Mouse (Mus musculus): ENCODE measurements around the gene Mt4. TPM values are rescaled to one million over a fixed set of nuclear protein-coding genes. Genes with fewer than 3 reads are reported as not detected.

The Mt4 gene
- polyA plus RNA-seq, 1 experiment from 2014 or later: not detected

GRCm38 (mm10) chr8:94172809-94173732, 36.1 kb downstream of the Mt4 start:
- peak overlapping the region; percentile 48 for H3K4me3 ChIP-seq (ENCODE audit: low read length)
- WGBS: 2% methylated on average over 39 of the region's 39 CpGs
- no peaks in the 10 kb centered on the region for H3K36me3 ChIP-seq (ENCODE audit: control insufficient read depth, insufficient read depth, low read length)
- H3K27ac ChIP-seq (ENCODE audit: low read depth, low read length): peak overlapping the region; percentile 44; the same call in 1 of the 2 replicates
- H3K9me3 ChIP-seq (ENCODE audit: control insufficient read depth, low read length): no peaks in the 10 kb centered on the region
- peaks cover 12% of the 10 kb centered on the region for H3K4me1 ChIP-seq (ENCODE audit: control insufficient read depth, insufficient read depth, low read depth, low read length)
- H3K9ac ChIP-seq (ENCODE audit: low read depth, low read length): peak overlapping the region; percentile 62
- peak; percentile 28 for ATAC-seq
- peaks cover 40% of the 10 kb centered on the region for H3K27me3 ChIP-seq (replicated peaks; ENCODE audit: control insufficient read depth, insufficient read depth, low read length)
- peak overlapping the region; percentile 88 for H3K4me2 ChIP-seq (ENCODE audit: low read length)

- H3K4me2 ChIP-seq (ENCODE audit: low read length): no peak overlapping the region; the same call in 1 of the 2 replicates
- H3K4me1 ChIP-seq (ENCODE audit: control insufficient read depth, insufficient read depth, low read depth, low read length): peaks cover 12% of the 10 kb centered on the region
- no peaks in the 10 kb centered on the region for H3K9me3 ChIP-seq (ENCODE audit: control insufficient read depth, low read length)
- WGBS: 55% methylated on average over 11 of the region's 11 CpGs
- no peak overlapping the region for H3K4me3 ChIP-seq (ENCODE audit: low read length)
- no peak for ATAC-seq
- peaks cover 40% of the 10 kb centered on the region for H3K27me3 ChIP-seq (replicated peaks; ENCODE audit: control insufficient read depth, insufficient read depth, low read length)
- H3K9ac ChIP-seq (ENCODE audit: low read depth, low read length): no peak overlapping the region
- no peak overlapping the region for H3K27ac ChIP-seq (ENCODE audit: low read depth, low read length)
- H3K36me3 ChIP-seq (ENCODE audit: control insufficient read depth, insufficient read depth, low read length): no peaks in the 10 kb centered on the region
Observed at GRCm38 (mm10) chr8:94173848-94174403, 36.9 kb downstream of the Mt4 start.

DNA sequence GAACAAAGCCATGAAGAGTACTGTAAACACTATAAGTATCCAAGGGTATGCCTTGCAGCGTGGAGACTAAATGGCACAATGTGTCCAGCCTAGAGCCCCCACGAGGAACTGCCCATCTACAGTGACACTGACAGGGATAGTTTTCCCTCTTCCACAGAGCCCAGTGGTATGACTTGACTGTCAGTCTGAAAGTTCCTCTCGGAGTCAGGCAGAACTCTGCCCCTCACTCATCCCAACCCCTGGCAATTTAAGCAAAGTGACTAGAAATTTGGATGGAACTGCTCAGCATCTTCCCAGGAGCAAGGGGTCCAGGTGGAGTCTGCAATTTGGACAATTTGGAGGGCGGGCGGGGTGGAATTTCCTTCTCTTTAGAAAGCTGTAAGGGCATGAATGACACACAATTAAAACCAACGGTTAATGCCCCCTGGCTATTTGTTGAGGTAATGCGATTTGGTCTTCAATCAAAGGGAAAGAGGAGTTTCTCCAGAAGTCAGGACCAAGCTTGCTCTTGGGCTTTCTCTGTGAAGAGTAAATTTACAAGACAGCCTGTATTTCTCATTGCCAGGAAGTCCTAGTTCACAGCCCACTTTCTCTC, 37.7 kb downstream of the Mt4 start:
- H3K4me1 ChIP-seq (ENCODE audit: control insufficient read depth, insufficient read depth, low read depth, low read length): peaks cover 18% of the 10 kb centered on the region
- WGBS: 35% methylated on average over 7 of the region's 7 CpGs
- no peaks in the 10 kb centered on the region for H3K9me3 ChIP-seq (ENCODE audit: control insufficient read depth, low read length)
- no peak overlapping the region for H3K4me3 ChIP-seq (ENCODE audit: low read length)
- peaks cover 42% of the 10 kb centered on the region for H3K27me3 ChIP-seq (replicated peaks; ENCODE audit: control insufficient read depth, insufficient read depth, low read length)
- no peak for ATAC-seq
- H3K36me3 ChIP-seq (ENCODE audit: control insufficient read depth, insufficient read depth, low read length): no peaks in the 10 kb centered on the region
- H3K27ac ChIP-seq (ENCODE audit: low read depth, low read length): no peak overlapping the region
- H3K4me2 ChIP-seq (ENCODE audit: low read length): no peak overlapping the region
- H3K9ac ChIP-seq (ENCODE audit: low read depth, low read length): no peak overlapping the region

GRCm38 (mm10) chr8:94177716-94178390, 40.9 kb downstream of the Mt4 start:
- no peak overlapping the region for H3K27ac ChIP-seq (ENCODE audit: low read depth, low read length)
- peaks cover 18% of the 10 kb centered on the region for H3K4me1 ChIP-seq (ENCODE audit: control insufficient read depth, insufficient read depth, low read depth, low read length)
- no peak overlapping the region for H3K4me2 ChIP-seq (ENCODE audit: low read length)
- H3K9ac ChIP-seq (ENCODE audit: low read depth, low read length): no peak overlapping the region
- no peak for ATAC-seq
- H3K36me3 ChIP-seq (ENCODE audit: control insufficient read depth, insufficient read depth, low read length): no peaks in the 10 kb centered on the region
- 70% methylated on average over 7 of the region's 7 CpGs for WGBS
- no peak overlapping the region for H3K4me3 ChIP-seq (ENCODE audit: low read length)
- peaks cover 41% of the 10 kb centered on the region for H3K27me3 ChIP-seq (replicated peaks; ENCODE audit: control insufficient read depth, insufficient read depth, low read length)
- H3K9me3 ChIP-seq (ENCODE audit: control insufficient read depth, low read length): no peaks in the 10 kb centered on the region

DNA sequence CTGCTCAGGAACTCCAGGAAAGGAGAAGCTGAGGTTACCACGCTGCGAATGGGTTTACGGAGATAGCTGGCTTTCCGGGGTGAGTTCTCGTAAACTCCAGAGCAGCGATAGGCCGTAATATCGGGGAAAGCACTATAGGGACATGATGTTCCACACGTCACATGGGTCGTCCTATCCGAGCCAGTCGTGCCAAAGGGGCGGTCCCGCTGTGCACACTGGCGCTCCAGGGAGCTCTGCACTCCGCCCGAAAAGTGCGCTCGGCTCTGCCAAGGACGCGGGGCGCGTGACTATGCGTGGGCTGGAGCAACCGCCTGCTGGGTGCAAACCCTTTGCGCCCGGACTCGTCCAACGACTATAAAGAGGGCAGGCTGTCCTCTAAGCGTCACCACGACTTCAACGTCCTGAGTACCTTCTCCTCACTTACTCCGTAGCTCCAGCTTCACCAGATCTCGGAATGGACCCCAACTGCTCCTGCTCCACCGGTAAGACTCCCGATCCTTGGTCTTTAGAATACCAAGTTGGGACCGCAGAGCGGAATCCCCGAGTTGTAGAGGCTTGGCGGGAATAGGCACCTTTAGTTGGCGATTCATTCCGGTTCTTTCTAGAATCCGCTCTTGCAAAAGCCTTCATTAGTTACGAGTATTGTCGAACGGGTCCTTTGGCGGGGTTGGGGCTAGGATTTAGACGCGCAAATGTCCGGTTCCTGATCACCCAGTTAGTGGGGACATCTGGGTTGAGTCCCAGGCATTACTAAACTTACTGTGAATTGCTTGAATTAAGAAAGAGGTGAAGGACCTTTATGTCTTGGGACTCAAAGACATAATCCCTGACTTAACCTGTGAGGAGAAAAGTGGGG, 42.1 kb downstream of the Mt4 start, which contains the start of gene Mt1:
Gene Mt1 (plus strand): TSS at position 226 of the 856 bp plus-strand sequence.
- no peaks in the 10 kb centered on the region for H3K36me3 ChIP-seq (ENCODE audit: control insufficient read depth, insufficient read depth, low read length)
- no peak within 1 kb of the TSS for H3K27ac ChIP-seq (ENCODE audit: low read depth, low read length)
- peak within 1 kb of the TSS; percentile 6 for H3K9ac ChIP-seq (ENCODE audit: low read depth, low read length)
- peak within 1 kb of the TSS; percentile 76 for H3K4me2 ChIP-seq (ENCODE audit: low read length)
- ATAC-seq: peak; percentile 87
- H3K4me1 ChIP-seq (ENCODE audit: control insufficient read depth, insufficient read depth, low read depth, low read length): peaks cover 19% of the 10 kb centered on the region
- peak within 1 kb of the TSS; percentile 37 for H3K4me3 ChIP-seq (ENCODE audit: low read length)
- H3K27me3 ChIP-seq (replicated peaks; ENCODE audit: control insufficient read depth, insufficient read depth, low read length): peaks cover 45% of the 10 kb centered on the region
- no peaks in the 10 kb centered on the region for H3K9me3 ChIP-seq (ENCODE audit: control insufficient read depth, low read length)
- WGBS: under 1% methylated on average over 50 of the region's 50 CpGs

DNA sequence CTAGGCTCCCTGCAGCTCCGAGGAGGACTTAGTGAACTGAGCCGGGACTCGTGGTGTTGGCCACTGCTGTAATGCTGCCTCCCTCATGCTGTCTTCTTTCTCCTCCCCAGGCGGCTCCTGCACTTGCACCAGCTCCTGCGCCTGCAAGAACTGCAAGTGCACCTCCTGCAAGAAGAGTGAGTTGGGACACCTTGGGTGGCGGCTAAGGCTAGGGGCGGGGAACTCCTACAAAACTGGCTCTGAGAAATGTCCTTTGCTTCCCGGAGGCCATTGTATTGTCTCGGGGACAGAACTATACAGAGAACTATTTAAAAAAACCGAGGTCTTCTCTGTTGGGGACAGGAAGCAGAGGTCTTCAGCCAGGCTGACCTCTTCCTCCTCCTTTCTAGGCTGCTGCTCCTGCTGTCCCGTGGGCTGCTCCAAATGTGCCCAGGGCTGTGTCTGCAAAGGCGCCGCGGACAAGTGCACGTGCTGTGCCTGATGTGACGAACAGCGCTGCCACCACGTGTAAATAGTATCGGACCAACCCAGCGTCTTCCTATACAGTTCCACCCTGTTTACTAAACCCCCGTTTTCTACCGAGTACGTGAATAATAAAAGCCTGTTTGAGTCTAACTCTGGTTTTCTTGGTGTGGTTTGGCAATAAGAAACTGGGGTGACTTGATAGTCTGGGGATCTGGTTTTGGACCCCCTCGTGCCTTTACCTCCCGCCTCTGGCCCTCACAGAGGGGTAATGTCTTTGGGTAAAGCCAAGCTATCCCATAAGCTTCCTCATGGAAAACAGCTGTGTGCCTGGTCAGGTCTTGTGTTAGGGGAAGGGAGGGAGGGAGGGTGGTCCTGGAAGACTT, 42.9 kb downstream of the Mt4 start:
- peak overlapping the region; percentile 6 for H3K9ac ChIP-seq (ENCODE audit: low read depth, low read length)
- peaks cover 45% of the 10 kb centered on the region for H3K27me3 ChIP-seq (replicated peaks; ENCODE audit: control insufficient read depth, insufficient read depth, low read length)
- peak overlapping the region; percentile 37 for H3K4me3 ChIP-seq (ENCODE audit: low read length)
- H3K4me1 ChIP-seq (ENCODE audit: control insufficient read depth, insufficient read depth, low read depth, low read length): peaks cover 19% of the 10 kb centered on the region
- no peaks in the 10 kb centered on the region for H3K36me3 ChIP-seq (ENCODE audit: control insufficient read depth, insufficient read depth, low read length)
- WGBS: 5% methylated on average over 25 of the region's 25 CpGs
- H3K4me2 ChIP-seq (ENCODE audit: low read length): peak overlapping the region; percentile 76
- ATAC-seq: no peak
- H3K27ac ChIP-seq (ENCODE audit: low read depth, low read length): no peak overlapping the region
- H3K9me3 ChIP-seq (ENCODE audit: control insufficient read depth, low read length): no peaks in the 10 kb centered on the region

DNA sequence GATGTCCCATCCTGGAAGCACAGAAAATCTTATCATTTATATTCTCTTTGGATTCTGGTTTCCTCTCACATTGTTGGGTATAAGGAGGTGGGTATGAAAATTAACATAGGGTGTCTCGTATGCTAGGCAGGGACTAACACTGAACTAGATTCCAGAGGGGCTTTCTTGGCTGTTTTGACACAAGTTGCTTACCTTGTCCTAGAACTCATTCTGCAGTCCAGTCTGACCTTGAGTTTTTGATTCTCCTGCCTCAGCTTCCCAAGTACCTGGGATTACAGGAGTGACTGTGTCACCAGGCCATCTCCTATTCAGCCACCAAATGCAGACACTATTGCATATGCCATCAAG, 43.5 kb downstream of the Mt4 start:
- H3K9ac ChIP-seq (ENCODE audit: low read depth, low read length): no peak overlapping the region
- peaks cover 19% of the 10 kb centered on the region for H3K4me1 ChIP-seq (ENCODE audit: control insufficient read depth, insufficient read depth, low read depth, low read length)
- no peak for ATAC-seq
- H3K4me2 ChIP-seq (ENCODE audit: low read length): peak overlapping the region; percentile 76; the same call in 1 of the 2 replicates
- H3K9me3 ChIP-seq (ENCODE audit: control insufficient read depth, low read length): no peaks in the 10 kb centered on the region
- H3K27ac ChIP-seq (ENCODE audit: low read depth, low read length): no peak overlapping the region
- no peaks in the 10 kb centered on the region for H3K36me3 ChIP-seq (ENCODE audit: control insufficient read depth, insufficient read depth, low read length)
- H3K4me3 ChIP-seq (ENCODE audit: low read length): no peak overlapping the region
- WGBS: 70% methylated on average over 1 of the region's 1 CpGs
- H3K27me3 ChIP-seq (replicated peaks; ENCODE audit: control insufficient read depth, insufficient read depth, low read length): peaks cover 48% of the 10 kb centered on the region
